Mouse (Mus musculus) heart, postnatal 36 days (tissue): Measurements from ENCODE around the gene Mettl15. TPM values are rescaled to one million over a fixed set of nuclear protein-coding genes. Genes with fewer than 3 reads are reported as not detected.
"Not testable (repeated sequence)": the region's sequence is repeated elsewhere in the genome, so short reads cannot be mapped to it uniquely, and the experiment has no call there.

Experiments
- DNase-seq, 2 experiments: peaks; one replicate each; pipeline ENCODE4 v3.0.0; 2021 to 2022
- intact Hi-C: fragments of 180-260 bp; cut with DNase I; formaldehyde crosslinking; loops from one replicate; pipeline ENCODE4 v1.15.1; 2025
- total RNA-seq, 2 experiments: library from RNA; stranded (reverse); gene quantifications; 2 replicates each; pipeline ENCODE4 v1.2.3; 2021

The Mettl15 gene
- 10 to 100 TPM; 11.2 to 13.5 TPM for total RNA-seq

GRCm38 (mm10) chr2:109280600-109281340 lies at the start of gene Mettl15, which contains the start of gene Kif18a:
TSS of gene Mettl15 (minus strand) at chr2:109280748.
TSS of gene Kif18a (plus strand) at chr2:109280738.
- peak; percentile 91 to 94 for DNase-seq
- intact Hi-C loops, result loop anchor here (5.0 kb wide), 1 partner anchor 612 kb away; the partner anchor contains the start of gene Lin7c

- intact Hi-C loops, result no loop called here
- no peak for DNase-seq
These were observed 30.8 kb upstream of the Mettl15 start for GRCm38 (mm10) chr2:109311369-109311768.

GRCm38 (mm10) chr2:109303638-109304037 lies 23.1 kb upstream of the Mettl15 start:
- no peak for DNase-seq
- intact Hi-C loops, result no loop called here

- no peak for DNase-seq
- intact Hi-C loops, result no loop called here
These were observed 21.7 kb upstream of the Mettl15 start for GRCm38 (mm10) chr2:109302234-109302633.

GRCm38 (mm10) chr2:109298160-109298559 lies 17.6 kb upstream of the Mettl15 start:
- intact Hi-C loops, result no loop called here
- no peak for DNase-seq

DNA sequence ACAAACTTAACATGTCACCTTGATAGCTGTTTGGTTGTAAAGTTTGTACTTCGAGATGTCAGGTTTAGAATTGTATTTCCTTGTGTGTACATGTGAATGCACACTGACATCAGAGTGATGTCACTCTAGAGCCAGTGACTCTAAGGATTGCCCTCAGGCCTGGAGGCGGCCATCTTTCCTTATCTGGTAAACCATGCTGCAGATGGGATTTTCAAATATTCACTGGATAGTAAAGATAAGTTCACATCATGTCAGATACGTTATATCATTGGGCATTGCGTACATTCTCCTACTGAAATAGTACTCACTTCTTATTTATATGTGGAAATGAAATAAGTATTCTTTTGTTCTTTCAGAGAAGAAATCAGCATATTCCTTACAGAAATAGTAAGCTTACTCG lies 15.7 kb upstream of the Mettl15 start:
- intact Hi-C loops, result no loop called here
- DNase-seq, result no peak

DNA sequence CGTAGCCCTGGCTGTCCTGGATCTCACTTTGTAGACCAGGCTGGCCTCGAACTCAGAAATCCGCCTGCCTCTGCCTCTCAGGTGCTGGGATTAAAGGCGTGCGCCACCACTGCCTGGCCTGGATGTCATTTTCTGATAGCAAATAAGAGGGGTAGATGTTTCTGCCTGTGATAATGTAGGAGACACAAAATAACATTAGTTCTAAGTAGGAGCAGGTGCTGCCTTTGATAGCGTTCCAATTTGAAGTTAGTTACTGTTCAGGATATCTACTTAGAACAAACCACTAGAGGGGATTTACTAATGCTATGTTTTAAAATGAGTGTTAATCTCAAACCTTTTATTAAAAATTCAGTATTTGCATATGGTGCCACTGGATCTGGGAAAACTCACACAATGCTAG lies 8.8 kb upstream of the Mettl15 start:
- DNase-seq, result no peak
- intact Hi-C loops, result no loop called here

DNA sequence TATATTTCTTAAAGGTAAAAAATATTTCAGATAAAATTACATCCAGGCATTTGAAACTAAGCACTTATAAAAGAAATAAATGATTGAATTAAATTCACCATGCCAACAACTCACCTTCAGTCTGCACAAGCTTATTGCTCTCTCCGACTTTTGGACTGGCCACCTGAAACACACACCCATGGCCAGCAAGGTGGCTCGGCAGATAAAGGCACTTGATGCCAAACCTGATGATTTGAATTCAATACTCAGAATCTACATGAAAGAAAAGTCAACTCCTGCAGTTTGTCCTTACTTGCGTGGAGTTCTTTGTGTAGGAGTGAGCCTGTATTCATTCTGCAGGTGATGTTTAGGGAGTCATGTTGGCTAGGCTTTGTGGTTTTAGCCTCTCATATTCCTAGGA lies 3.6 kb upstream of the Mettl15 start:
- no peak for DNase-seq
- intact Hi-C loops, result loop anchor here (5.0 kb wide), 1 partner anchor 608 kb away; the partner anchor contains the start of gene Lin7c

- intact Hi-C loops, result loop anchor here (5.0 kb wide), 1 partner anchor 611 kb away; the partner anchor contains the start of gene Lin7c
These were observed 768 bp upstream of the Mettl15 start for GRCm38 (mm10) chr2:109281341-109281690.

GRCm38 (mm10) chr2:109280272-109280599 lies 312 bp downstream of the Mettl15 start:
- intact Hi-C loops, result loop anchor here (5.0 kb wide), 1 partner anchor 612 kb away; the partner anchor contains the start of gene Lin7c
- no peak for DNase-seq

More at GRCm38 (mm10) chr2:109281341-109281690, 768 bp upstream of the Mettl15 start:
- no peak for DNase-seq

- peak; percentile 52 to 62 for DNase-seq
- intact Hi-C loops, result no loop called here
These were observed 2.5 kb downstream of the Mettl15 start for GRCm38 (mm10) chr2:109278036-109278435.

- DNase-seq, result no peak
- intact Hi-C loops, result no loop called here
These were observed 3.0 kb downstream of the Mettl15 start for GRCm38 (mm10) chr2:109277593-109277992.

DNA sequence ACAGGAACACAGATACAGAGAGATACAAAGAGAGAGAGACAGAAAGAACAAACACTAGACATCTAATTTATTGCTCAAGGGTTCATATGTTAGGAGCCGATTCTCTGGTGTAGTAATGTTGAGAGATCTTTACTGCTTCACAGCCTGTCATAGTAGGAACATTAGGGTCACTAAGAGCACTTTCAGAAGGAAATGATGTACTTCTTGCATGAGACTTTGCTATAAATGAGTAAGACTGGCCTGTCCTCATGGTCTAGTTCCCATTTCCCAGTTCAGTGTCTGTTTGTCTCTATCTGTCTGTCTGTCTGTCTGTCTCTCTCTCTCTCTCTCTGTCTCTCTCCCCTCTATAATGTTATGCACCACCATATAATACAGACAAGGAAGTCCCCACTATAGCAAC lies 7.5 kb downstream of the Mettl15 start:
- no peak for DNase-seq
- intact Hi-C loops, result no loop called here

DNA sequence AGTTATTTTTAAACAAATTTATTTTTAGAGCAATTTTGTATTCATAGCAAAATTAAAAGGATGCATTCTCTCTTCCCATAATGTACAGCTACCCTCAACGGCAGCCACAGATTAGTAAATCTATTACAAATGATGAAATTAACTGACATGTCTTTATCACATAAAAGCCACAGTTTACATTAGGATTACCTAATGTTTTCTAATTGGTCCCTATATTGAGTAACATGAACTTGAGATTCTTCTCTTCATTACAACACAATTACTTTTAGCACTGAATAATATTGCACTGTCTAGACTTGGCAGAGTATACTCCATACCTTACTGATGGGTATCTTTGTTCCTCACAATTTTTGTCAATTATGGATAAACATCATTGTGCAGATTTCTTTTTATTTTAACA lies 17.8 kb downstream of the Mettl15 start:
- DNase-seq, result no peak
- intact Hi-C loops, result no loop called here

- no peak for DNase-seq
- intact Hi-C loops, result no loop called here
These were observed 38.6 kb downstream of the Mettl15 start for GRCm38 (mm10) chr2:109241947-109242346.

DNA sequence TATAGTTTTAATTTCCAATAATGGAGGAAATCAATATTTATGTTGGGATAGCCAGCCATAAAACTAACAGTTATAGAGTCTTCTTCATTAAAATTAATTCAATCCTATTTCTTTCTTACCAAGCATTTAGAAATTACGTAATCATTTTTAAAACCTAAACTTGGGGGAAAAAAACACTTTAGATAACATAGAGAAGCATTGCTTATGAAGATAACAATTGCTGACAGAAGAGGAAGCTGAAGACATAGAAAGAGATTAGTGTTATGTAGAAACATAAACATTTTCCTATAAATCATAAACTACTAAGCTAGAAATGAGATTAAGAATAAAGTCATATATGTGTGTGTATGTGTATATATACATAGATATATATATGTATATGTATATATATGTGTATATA lies 44.8 kb downstream of the Mettl15 start:
- intact Hi-C loops, result no loop called here
- DNase-seq, result no peak

DNA sequence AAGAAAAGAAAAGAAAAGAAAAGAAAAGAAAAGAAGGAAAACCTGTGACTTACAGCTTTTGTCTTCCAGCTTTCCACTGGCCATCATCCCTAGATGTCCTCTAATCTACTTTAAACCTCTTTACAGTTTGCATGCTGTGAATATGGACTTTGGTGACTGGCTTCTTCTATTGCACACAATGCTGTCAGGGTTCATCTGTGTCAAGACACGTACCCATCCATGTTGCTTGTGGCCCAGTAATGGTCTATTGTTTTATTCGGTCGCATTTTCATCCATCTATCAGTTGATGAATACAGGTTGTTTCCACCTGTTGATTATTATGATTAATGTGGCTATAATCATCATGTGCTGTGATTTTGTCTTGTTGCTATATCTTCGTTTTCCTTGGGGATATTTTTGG lies 46.7 kb downstream of the Mettl15 start:
- DNase-seq, result no peak
- intact Hi-C loops, result no loop called here

- intact Hi-C loops, result no loop called here
- DNase-seq, result no peak
These were observed 50.1 kb downstream of the Mettl15 start for GRCm38 (mm10) chr2:109230443-109230842.

- DNase-seq, result no peak
- intact Hi-C loops, result no loop called here
These were observed 53.4 kb downstream of the Mettl15 start for GRCm38 (mm10) chr2:109227196-109227595.

- no peak for DNase-seq
- intact Hi-C loops, result no loop called here
These were observed 59.1 kb downstream of the Mettl15 start for GRCm38 (mm10) chr2:109221470-109221869.

- intact Hi-C loops, DNase-seq: not testable (repeated sequence)
These were observed 63.9 kb downstream of the Mettl15 start for GRCm38 (mm10) chr2:109216678-109217077.

- intact Hi-C loops, DNase-seq: not testable (repeated sequence)
These were observed 69.9 kb downstream of the Mettl15 start for GRCm38 (mm10) chr2:109210641-109211040.
